Mouse (Mus musculus): ENCODE data around the gene Slco4c1. TPM values are rescaled to one million over a fixed set of nuclear protein-coding genes. Genes with fewer than 3 reads are reported as not detected.

The Slco4c1 gene
- polyA plus RNA-seq, 1 experiment from 2014 or later: 0.24 TPM

DNA sequence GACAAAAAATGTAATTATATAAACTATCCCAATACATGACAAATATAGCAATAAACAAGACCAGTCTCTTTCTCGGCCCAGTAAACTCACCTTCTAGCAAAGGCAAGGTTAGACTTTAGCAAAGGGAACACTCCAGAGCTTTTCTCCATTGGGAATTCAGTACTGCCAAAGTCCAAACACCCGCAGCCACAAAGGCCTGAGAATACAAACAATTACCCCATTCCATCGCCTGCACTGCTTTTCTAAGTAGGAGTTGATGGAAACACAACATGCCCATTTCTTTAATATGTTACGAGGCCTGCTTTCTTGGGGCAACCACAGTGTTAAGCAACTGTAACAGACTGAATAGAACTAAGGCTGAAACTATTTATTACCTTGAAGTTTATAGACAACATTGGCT, 18.4 kb downstream of the Slco4c1 start:
- no peak overlapping the region for H3K9ac ChIP-seq
- WGBS: 83% methylated on average over 4 of the region's 4 CpGs

DNA sequence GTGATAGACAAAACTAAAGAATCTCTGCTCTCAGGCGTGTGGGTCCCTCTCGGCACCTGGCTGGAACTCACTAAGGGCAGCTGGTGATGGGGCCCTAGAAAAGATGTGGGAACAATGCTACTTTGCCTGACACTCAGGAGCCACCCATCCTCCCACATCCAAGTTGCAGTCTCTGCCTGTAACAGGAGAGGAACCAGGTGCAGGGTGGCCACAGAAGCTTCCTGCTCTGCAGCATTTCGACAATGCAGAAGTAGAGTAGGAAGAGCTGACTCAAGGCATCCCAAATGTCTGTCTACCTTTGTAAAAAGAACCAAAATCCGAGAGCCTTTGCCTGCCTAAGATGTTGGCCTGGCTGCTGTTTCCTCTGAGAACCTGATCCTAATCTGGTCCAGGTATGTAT, 22.9 kb downstream of the Slco4c1 start:
- Histone ChIP-seq H3K27ac (no peak overlapping the region), H3K4me3 (replicated peaks) (no peak overlapping the region), H3K36me3 (no peaks in the 10 kb centered on the region), H3K9me3 (no peaks in the 10 kb centered on the region), H3K27me3 (replicated peaks) (no peaks in the 10 kb centered on the region), H3K4me1 (no peaks in the 10 kb centered on the region), H3K4me2 (no peak overlapping the region), H3K9ac (no peak overlapping the region)
- no peak for ATAC-seq (ENCODE audit: insufficient read depth, low FRiP score, low read depth)
- 45% methylated on average over 4 of the region's 4 CpGs for WGBS

More for the DNA sequence above, 18.4 kb downstream of the Slco4c1 start:
- ATAC-seq (ENCODE audit: insufficient read depth, low FRiP score, low read depth): no peak
- Histone ChIP-seq H3K4me1 (no peaks in the 10 kb centered on the region), H3K4me2 (no peak overlapping the region), H3K27ac (no peak overlapping the region), H3K9me3 (no peaks in the 10 kb centered on the region), H3K36me3 (no peaks in the 10 kb centered on the region), H3K27me3 (replicated peaks) (no peaks in the 10 kb centered on the region), H3K4me3 (replicated peaks) (no peak overlapping the region)

DNA sequence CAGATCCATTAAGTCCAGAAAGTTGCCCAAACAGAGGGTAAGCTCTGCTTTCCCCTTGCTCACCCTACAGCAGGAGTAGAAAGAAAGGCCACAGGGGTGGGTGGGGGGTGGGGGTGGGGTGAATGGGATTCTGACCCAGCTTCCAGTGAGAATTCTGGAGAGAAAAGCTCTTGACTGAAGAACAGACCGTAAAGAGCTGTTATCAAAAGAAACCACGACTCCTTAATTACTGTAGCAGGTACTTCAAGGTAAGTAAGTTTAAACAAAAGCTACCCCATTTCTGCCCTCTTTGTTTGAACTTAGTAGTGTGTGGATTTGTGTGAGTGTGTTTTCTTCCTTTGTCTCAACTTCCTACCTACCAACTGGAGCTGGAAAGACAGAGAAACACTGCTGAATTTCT, 23.4 kb downstream of the Slco4c1 start:
- H3K4me3 ChIP-seq (replicated peaks): no peak overlapping the region
- WGBS: 44% methylated on average over 2 of the region's 2 CpGs
- no peaks in the 10 kb centered on the region for H3K27me3 ChIP-seq (replicated peaks)
- no peaks in the 10 kb centered on the region for H3K4me1 ChIP-seq
- no peaks in the 10 kb centered on the region for H3K9me3 ChIP-seq
- no peaks in the 10 kb centered on the region for H3K36me3 ChIP-seq
- H3K4me2 ChIP-seq: no peak overlapping the region
- no peak overlapping the region for H3K9ac ChIP-seq
- no peak for ATAC-seq (ENCODE audit: insufficient read depth, low FRiP score, low read depth)
- H3K27ac ChIP-seq: no peak overlapping the region

DNA sequence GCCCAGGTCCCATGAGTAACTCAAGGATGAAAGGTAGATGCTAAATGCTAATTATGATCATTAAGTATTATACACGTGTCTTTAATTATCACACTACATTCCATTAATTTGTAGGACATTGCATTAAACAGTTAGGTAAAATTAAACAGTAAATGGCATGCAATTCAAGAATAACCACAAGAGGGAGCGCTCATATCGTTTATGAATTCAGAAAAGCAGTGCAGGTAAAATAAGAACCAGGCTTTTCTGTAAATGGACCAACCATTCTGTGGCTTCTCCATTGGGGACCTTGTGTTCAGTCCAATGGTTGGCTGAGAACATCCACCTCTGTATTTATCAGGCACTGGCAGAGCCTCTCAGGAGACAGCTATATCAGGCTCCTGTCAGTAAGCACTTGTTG, 25.2 kb downstream of the Slco4c1 start:
- 2% methylated on average over 3 of the region's 3 CpGs for WGBS
- Histone ChIP-seq H3K27me3 (replicated peaks) (no peaks in the 10 kb centered on the region), H3K9me3 (no peaks in the 10 kb centered on the region), H3K36me3 (no peaks in the 10 kb centered on the region), H3K4me1 (no peaks in the 10 kb centered on the region), H3K4me2 (no peak overlapping the region), H3K4me3 (replicated peaks) (no peak overlapping the region), H3K9ac (no peak overlapping the region), H3K27ac (no peak overlapping the region)
- ATAC-seq (ENCODE audit: insufficient read depth, low FRiP score, low read depth): no peak

DNA sequence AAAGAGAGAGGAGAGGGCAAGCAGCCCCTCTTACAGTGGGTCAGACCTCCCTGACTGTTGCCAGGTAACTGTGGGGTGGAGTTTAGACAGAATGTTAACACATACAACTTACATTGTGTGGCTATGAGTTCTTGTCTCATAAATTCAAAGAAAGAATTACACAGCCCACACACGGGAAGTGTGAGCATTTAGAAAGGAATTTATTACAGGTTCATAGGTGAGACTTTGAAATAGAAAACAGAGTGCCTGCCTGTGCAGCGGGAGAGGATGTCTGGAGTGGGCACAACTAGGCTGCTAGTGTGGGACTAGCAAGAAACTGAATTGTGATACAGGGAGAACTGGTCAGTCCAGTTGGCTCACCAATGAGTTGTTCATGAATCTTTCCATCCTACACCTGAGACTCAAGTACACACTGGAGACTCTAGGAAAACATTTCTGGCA, 66.7 kb downstream of the Slco4c1 start:
- ATAC-seq (ENCODE audit: insufficient read depth, low FRiP score, low read depth): peak; percentile 47; the same call in 1 of the 2 replicates
- no peaks in the 10 kb centered on the region for H3K9me3 ChIP-seq
- no peaks in the 10 kb centered on the region for H3K4me1 ChIP-seq
- H3K4me2 ChIP-seq: no peak overlapping the region
- 40% methylated on average over 2 of the region's 2 CpGs for WGBS
- H3K36me3 ChIP-seq: no peaks in the 10 kb centered on the region
- no peak overlapping the region for H3K27ac ChIP-seq
- no peak overlapping the region for H3K9ac ChIP-seq
- no peak overlapping the region for H3K4me3 ChIP-seq (replicated peaks)
- no peaks in the 10 kb centered on the region for H3K27me3 ChIP-seq (replicated peaks)

DNA sequence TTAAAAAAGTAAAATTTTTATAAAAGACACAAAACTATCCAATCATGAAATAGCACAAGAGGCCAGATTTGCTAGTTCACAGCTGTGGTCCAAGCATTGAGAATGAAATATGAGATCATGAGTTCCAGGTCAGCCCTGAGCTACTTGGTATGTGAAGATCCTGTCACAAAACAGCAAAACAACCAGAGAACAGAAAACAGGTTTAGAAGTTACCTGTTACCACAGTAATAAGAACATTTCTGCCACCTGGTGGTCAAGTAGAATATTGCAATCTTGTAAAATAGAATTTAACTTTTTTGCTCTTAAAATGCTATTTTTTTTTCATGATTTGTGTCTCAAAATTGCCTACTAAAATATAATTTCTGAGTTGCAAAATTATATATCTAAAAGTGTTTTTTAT, 70.4 kb downstream of the Slco4c1 start:
- no peaks in the 10 kb centered on the region for H3K36me3 ChIP-seq
- H3K27ac ChIP-seq: no peak overlapping the region
- no peaks in the 10 kb centered on the region for H3K4me1 ChIP-seq
- H3K4me2 ChIP-seq: no peak overlapping the region
- H3K9me3 ChIP-seq: no peaks in the 10 kb centered on the region
- no peak overlapping the region for H3K9ac ChIP-seq
- ATAC-seq (ENCODE audit: insufficient read depth, low FRiP score, low read depth): no peak
- H3K27me3 ChIP-seq (replicated peaks): no peaks in the 10 kb centered on the region
- no peak overlapping the region for H3K4me3 ChIP-seq (replicated peaks)

DNA sequence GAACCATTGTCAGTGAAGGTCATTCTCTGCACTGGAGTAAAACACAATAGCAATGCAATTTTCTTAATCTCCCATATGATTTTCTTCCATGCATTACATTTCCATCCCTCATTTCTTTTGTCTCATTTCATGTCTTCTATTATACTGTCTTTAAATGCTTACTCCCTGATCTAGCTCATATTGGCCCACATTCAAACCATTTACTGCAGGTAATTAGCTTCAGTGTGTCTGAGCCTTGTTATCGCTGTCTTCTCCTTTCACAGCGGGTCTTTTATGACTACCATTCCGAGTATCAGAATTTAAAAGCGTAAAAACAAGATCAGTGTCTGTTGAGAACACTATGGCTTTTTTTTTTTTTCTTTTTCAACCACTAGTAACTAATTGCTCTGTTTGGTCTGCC, 77.3 kb downstream of the Slco4c1 start:
- H3K9ac ChIP-seq: no peak overlapping the region
- H3K36me3 ChIP-seq: no peaks in the 10 kb centered on the region
- 91% methylated on average over 4 of the region's 4 CpGs for WGBS
- no peak overlapping the region for H3K4me2 ChIP-seq
- H3K4me3 ChIP-seq (replicated peaks): no peak overlapping the region
- no peaks in the 10 kb centered on the region for H3K4me1 ChIP-seq
- H3K9me3 ChIP-seq: no peaks in the 10 kb centered on the region
- no peaks in the 10 kb centered on the region for H3K27me3 ChIP-seq (replicated peaks)
- ATAC-seq (ENCODE audit: insufficient read depth, low FRiP score, low read depth): no peak
- H3K27ac ChIP-seq: no peak overlapping the region

DNA sequence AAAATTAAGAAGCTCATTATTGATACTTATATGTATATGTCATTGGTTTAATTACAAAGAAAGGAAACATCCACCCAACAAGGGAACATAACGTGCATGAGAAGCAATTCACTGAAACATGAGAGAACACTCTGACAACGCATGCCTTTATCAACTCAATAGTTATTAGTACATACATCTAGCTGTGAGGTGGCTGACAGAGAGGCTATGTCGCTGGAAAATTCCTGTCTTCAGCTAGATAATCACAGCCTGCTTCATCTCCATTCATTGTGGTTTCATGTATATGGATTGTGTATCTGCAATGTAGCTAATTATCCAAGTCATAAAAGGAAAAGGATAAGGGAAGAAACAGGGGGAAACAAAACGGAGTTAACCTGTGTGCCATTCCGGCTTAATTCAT, 77.7 kb downstream of the Slco4c1 start:
- ATAC-seq (ENCODE audit: insufficient read depth, low FRiP score, low read depth): no peak
- WGBS: 85% methylated on average over 5 of the region's 5 CpGs
- no peak overlapping the region for H3K4me3 ChIP-seq (replicated peaks)

DNA sequence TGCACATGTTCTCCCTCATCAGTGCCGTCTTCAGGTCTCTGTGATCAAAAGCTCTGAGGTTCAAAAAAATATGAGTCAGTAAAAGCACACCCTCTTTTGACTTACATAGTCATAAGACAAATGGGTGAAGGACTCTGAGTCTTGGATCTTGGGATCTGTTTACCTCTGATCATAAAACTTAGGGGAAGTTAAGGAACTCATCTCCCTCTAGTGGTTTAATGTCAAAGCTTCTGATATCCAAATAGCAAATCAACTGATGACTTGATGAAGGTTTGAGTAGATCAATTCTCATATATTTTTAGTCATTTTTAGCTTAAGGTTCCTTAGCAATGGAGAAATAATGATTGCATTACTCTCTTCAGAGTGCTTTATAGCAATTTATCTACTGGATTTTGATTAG, 82.7 kb downstream of the Slco4c1 start:
- WGBS: 79% methylated on average over 1 of the region's 1 CpGs
- Histone ChIP-seq H3K4me3 (replicated peaks) (no peak overlapping the region), H3K9ac (no peak overlapping the region), H3K36me3 (no peaks in the 10 kb centered on the region), H3K4me2 (no peak overlapping the region), H3K27ac (no peak overlapping the region), H3K4me1 (no peaks in the 10 kb centered on the region), H3K9me3 (no peaks in the 10 kb centered on the region), H3K27me3 (replicated peaks) (no peaks in the 10 kb centered on the region)
- ATAC-seq (ENCODE audit: insufficient read depth, low FRiP score, low read depth): no peak

More for the DNA sequence above, 77.7 kb downstream of the Slco4c1 start:
- Histone ChIP-seq H3K27me3 (replicated peaks) (no peaks in the 10 kb centered on the region), H3K27ac (no peak overlapping the region), H3K9me3 (no peaks in the 10 kb centered on the region), H3K9ac (no peak overlapping the region), H3K4me1 (no peaks in the 10 kb centered on the region), H3K4me2 (no peak overlapping the region), H3K36me3 (no peaks in the 10 kb centered on the region)

DNA sequence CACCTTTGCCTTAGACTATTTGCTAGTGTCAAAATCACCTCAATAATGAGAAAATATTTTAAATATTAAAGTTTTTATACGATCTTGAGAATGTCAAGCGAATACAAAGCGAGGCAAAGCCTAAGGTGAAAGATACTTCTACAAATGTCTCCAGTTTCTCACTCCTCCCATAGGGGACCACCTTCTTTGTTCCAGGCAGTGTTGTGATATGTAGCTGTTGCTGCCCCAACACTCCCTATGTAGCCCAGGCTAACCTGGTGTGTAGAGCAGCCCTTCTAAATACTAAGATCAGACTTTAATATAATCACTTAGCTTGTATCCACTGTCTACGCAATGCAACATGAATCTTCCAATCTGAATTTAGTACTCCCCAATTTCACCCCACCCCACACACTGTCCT, 97.8 kb downstream of the Slco4c1 start:
- ATAC-seq (ENCODE audit: insufficient read depth, low FRiP score, low read depth): no peak
- WGBS: 94% methylated on average over 4 of the region's 4 CpGs
- no peaks in the 10 kb centered on the region for H3K9me3 ChIP-seq
- no peak overlapping the region for H3K4me2 ChIP-seq
- H3K27me3 ChIP-seq (replicated peaks): no peaks in the 10 kb centered on the region
- no peak overlapping the region for H3K4me3 ChIP-seq (replicated peaks)
- no peaks in the 10 kb centered on the region for H3K36me3 ChIP-seq
- H3K9ac ChIP-seq: no peak overlapping the region
- no peaks in the 10 kb centered on the region for H3K4me1 ChIP-seq
- H3K27ac ChIP-seq: no peak overlapping the region

DNA sequence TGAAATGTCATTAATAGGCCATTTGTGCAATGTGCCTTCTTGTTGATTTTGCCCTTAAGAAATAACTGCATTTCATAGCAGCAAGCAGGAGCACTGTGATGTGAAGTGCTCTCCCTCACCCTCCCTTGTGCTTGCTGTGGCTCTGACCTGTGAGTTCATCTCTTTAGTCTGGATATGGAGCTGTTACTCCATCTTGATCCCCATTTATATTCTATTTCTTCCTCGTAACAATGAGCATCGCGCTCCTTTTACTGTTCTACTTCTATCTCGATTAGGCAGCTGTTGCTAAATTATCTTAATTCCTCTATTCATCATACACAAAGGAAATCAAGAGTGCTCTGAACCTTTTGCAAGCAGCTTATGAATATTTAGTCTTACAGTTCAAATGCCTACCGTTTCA, 98.3 kb downstream of the Slco4c1 start:
- ATAC-seq (ENCODE audit: insufficient read depth, low FRiP score, low read depth): no peak
- Histone ChIP-seq H3K36me3 (no peaks in the 10 kb centered on the region), H3K4me2 (no peak overlapping the region), H3K4me1 (no peaks in the 10 kb centered on the region), H3K9ac (no peak overlapping the region), H3K4me3 (replicated peaks) (no peak overlapping the region), H3K27ac (no peak overlapping the region), H3K9me3 (no peaks in the 10 kb centered on the region), H3K27me3 (replicated peaks) (no peaks in the 10 kb centered on the region)
- 87% methylated on average over 5 of the region's 5 CpGs for WGBS

DNA sequence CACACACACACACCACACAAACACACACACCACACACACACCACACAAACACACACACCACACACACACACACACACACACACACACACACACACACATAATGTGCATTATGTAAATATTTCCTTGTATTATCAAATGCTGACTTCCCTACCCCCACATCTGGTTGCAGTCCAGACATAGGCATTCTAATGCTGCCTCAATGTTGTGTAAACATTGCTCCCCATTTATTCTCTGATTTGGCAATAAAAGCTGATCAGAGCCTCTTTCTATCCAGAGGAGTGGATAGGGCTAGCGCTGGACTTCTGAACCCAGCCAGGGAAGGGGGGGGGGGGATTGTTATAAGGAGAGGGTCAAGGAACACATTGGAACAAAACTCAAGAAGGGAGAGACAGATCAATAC, 101.7 kb downstream of the Slco4c1 start:
- 65% methylated on average over 1 of the region's 1 CpGs for WGBS
- ATAC-seq (ENCODE audit: insufficient read depth, low FRiP score, low read depth): no peak
- H3K4me2 ChIP-seq: no peak overlapping the region

DNA sequence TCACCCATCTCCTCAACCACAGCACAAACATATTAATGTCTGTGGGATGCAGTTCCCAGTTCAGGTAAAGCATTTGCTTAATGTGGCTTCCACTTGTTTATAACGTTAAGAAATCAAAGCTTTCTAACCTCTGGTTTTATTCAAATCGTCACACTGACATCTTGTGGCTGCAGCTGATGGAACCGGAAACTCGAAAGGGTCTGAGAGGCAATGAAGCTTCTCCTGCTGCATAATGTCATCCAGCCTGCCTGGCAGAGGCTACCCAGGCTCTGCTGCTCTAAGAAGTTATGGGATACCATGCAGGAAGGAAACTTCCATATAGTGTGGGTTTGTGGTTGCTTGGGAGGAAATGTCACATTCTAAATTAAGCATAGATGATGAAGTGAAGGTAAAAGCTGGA, 103.7 kb downstream of the Slco4c1 start:
- 9% methylated on average over 4 of the region's 4 CpGs for WGBS
- no peak overlapping the region for H3K4me3 ChIP-seq (replicated peaks)
- no peak for ATAC-seq (ENCODE audit: insufficient read depth, low FRiP score, low read depth)
- no peaks in the 10 kb centered on the region for H3K4me1 ChIP-seq
- H3K36me3 ChIP-seq: no peaks in the 10 kb centered on the region
- H3K9me3 ChIP-seq: no peaks in the 10 kb centered on the region
- H3K9ac ChIP-seq: no peak overlapping the region
- H3K27me3 ChIP-seq (replicated peaks): no peaks in the 10 kb centered on the region
- no peak overlapping the region for H3K4me2 ChIP-seq
- H3K27ac ChIP-seq: no peak overlapping the region

More for the DNA sequence above, 101.7 kb downstream of the Slco4c1 start:
- Histone ChIP-seq H3K36me3 (no peaks in the 10 kb centered on the region), H3K9ac (no peak overlapping the region), H3K27ac (no peak overlapping the region), H3K4me3 (replicated peaks) (no peak overlapping the region), H3K27me3 (replicated peaks) (no peaks in the 10 kb centered on the region), H3K4me1 (no peaks in the 10 kb centered on the region), H3K9me3 (no peaks in the 10 kb centered on the region)
